Mouse (Mus musculus) liver, embryonic 14.5 days (tissue): ENCODE measurements around the gene Dcaf5. TPM values are rescaled to one million over a fixed set of nuclear protein-coding genes. Genes with fewer than 3 reads are reported as not detected.
A peak's percentile ranks its signal among the peaks of the same experiment; 100 is the strongest.

Experiments
- ATAC-seq: fragments of 200-750 bp; cut with Nextera tagmentation; 2 replicates; pipeline ENCODE4 v1.8.0; 2017; ENCODE audit warnings: moderate number of reproducible peaks, mild to moderate bottlenecking, moderate library complexity; ENCODE audit not compliant: insufficient read depth
- DNase-seq, 3 experiments: peaks; one replicate each; pipeline ENCODE4 v3.0.0-alpha.2; 2012 to 2013; ENCODE audit warnings: low read depth in 3 of 3, low spot score in 3 of 3
- H3K27ac ChIP-seq: fragments of 300-500 bp; sonication (generic); 2 replicates; pipeline ENCODE4 v1.5.1; 2014; ENCODE audit warnings: moderate library complexity, mild to moderate bottlenecking, control low read depth, inconsistent platforms
- H3K27me3 ChIP-seq: fragments of 300-500 bp; sonication (generic); 2 replicates; pipeline ENCODE4 v1.6.1; 2014; ENCODE audit warnings: mild to moderate bottlenecking, low read length, moderate library complexity; ENCODE audit not compliant: control insufficient read depth, insufficient read depth
- H3K36me3 ChIP-seq: fragments of 300-500 bp; sonication (generic); replicated peaks from 2 replicates; pipeline ENCODE4 v1.6.1; 2014; ENCODE audit warnings: low read depth; ENCODE audit not compliant: control insufficient read depth, insufficient read depth
- H3K4me1 ChIP-seq, 2 experiments: fragments of 200-500 bp in 1 of 2; fragments of 300-500 bp in 1 of 2; sonication (generic) in 1 of 2; replicated peaks; 2 replicates each; pipeline ENCODE4 v1.6.1; 2012 to 2014; ENCODE audit warnings: antibody characterized with exemption in 1 of 2, inconsistent platforms in 1 of 2, low read length in 1 of 2; ENCODE audit not compliant: control insufficient read depth in 2 of 2, insufficient read depth in 2 of 2
- H3K4me2 ChIP-seq: fragments of 300-500 bp; sonication (generic); 2 replicates; pipeline ENCODE4 v1.6.1; 2014; ENCODE audit warnings: low read depth, mild to moderate bottlenecking, control low read depth, moderate library complexity
- H3K4me3 ChIP-seq, 2 experiments: fragments of 200-500 bp in 1 of 2; fragments of 300-500 bp in 1 of 2; sonication (generic) in 1 of 2; 2 replicates each; pipeline ENCODE4 v1.5.1; 2012 to 2014; ENCODE audit warnings: low read depth in 2 of 2, low read length in 2 of 2, mild to moderate bottlenecking in 2 of 2, control low read depth in 1 of 2, inconsistent platforms in 1 of 2, moderate library complexity in 1 of 2; ENCODE audit not compliant: insufficient read depth in 1 of 2
- H3K9ac ChIP-seq: fragments of 300-500 bp; sonication (generic); replicated peaks from 2 replicates; pipeline ENCODE4 v1.6.1; 2014; ENCODE audit warnings: mild to moderate bottlenecking, control low read depth, moderate library complexity
- H3K9me3 ChIP-seq: fragments of 300-500 bp; sonication (generic); 2 replicates; pipeline ENCODE4 v1.6.1; 2016; ENCODE audit warnings: low read length, mixed read lengths; ENCODE audit not compliant: control insufficient read depth
- CTCF ChIP-seq: IDR thresholded peaks from 2 replicates; pipeline ENCODE4 v1.5.1; 2016; ENCODE audit warnings: antibody characterized with exemption, low read depth, control low read depth
- EP300 ChIP-seq: IDR thresholded peaks from 2 replicates; pipeline ENCODE4 v1.6.1; 2016; ENCODE audit warnings: antibody characterized with exemption, low read depth
- WGBS: fragments of 180-500 bp; shearing (Covaris S2); extraction: QIAGEN DNeasy Blood & Tissue Kit; methylation state at CpG from one replicate; pipeline ENCODE4 v1.1.7; 2014; ENCODE audit not compliant: insufficient replicate concordance; 5-methylcytosine and 5-hydroxymethylcytosine counted together
- polyA plus RNA-seq, 2 experiments: library from polyadenylated mRNA; depleted of rRNA in 1 of 2; stranded (reverse) in 1 of 2; unstranded in 1 of 2; fragments of >200 nt; fragmentation: Nextera tagmentation in 1 of 2; extraction: Ambion mirVana in 1 of 2; gene quantifications; 2 replicates each; pipeline versions ENCODE4 v1.2.1 to v1.2.3; 2012 to 2014

Gene Dcaf5
- polyA plus RNA-seq, 2 experiments, result 1.6 to 4.0 TPM

DNA sequence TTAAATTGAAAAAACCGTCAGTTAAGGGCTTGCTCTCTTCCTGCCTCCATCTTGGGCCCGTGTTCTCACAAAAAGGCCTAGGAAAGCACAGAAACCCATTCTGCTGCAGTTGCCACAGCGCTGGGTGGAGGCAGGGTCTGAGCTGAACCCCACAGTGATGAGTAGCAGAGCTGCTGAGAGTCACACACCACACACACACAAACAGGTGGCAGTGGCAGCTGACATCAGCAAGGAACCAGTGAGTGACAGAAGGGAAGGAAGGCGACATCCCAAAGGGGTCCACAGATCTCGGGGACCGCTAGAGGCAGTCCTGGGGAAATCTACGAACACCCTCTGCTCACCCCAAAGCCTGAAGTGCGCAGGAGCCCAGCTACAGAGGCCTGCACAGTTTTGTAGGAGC lies 25.5 kb downstream of the Dcaf5 start:
- H3K27ac ChIP-seq, result no peak overlapping the region
- H3K9me3 ChIP-seq, result no peaks in the 10 kb centered on the region
- 72% methylated on average over 8 of the region's 8 CpGs for WGBS
- no peak for ATAC-seq
- no peaks in the 10 kb centered on the region for H3K27me3 ChIP-seq
- H3K4me3 ChIP-seq, result no peak overlapping the region
- no peaks in the 10 kb centered on the region for H3K4me1 ChIP-seq
- H3K36me3 ChIP-seq, result no peaks in the 10 kb centered on the region; the same call in 1 of the 2 replicates
- no peak overlapping the region for H3K4me2 ChIP-seq
- no peak for DNase-seq
- TF ChIP-seq EP300, result no peak
- no peak overlapping the region for H3K9ac ChIP-seq

DNA sequence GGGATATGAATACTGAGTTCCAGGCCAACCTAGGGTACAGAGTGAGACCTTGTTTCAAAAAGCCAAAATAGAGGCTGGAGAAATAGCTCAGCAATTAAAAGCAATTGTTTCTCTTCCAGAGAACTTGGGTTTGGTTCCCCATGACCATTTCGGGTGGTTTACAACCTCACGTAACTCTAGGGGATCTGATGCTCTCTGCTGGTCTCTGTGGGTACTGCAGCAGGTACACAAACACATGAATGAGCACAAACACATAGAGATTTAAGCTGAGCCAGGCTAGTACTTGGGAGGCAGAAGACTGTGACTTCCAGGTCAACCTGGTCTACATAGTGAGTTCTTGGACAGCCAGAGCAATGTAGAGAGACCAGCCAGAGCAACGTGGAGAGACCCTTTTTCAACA lies 28.6 kb downstream of the Dcaf5 start:
- ATAC-seq (no peak), DNase-seq (peak; percentile 31 to 35 (median 32))
- no peaks in the 10 kb centered on the region for H3K9me3 ChIP-seq
- H3K27ac ChIP-seq, result no peak overlapping the region
- no peaks in the 10 kb centered on the region for H3K4me1 ChIP-seq
- TF ChIP-seq CTCF (peak; percentile 80), EP300 (no peak)
- no peak overlapping the region for H3K4me2 ChIP-seq
- H3K36me3 ChIP-seq, result no peaks in the 10 kb centered on the region
- H3K27me3 ChIP-seq, result no peaks in the 10 kb centered on the region
- WGBS, result 36% methylated on average over 3 of the region's 3 CpGs
- no peak overlapping the region for H3K9ac ChIP-seq
- no peak overlapping the region for H3K4me3 ChIP-seq

DNA sequence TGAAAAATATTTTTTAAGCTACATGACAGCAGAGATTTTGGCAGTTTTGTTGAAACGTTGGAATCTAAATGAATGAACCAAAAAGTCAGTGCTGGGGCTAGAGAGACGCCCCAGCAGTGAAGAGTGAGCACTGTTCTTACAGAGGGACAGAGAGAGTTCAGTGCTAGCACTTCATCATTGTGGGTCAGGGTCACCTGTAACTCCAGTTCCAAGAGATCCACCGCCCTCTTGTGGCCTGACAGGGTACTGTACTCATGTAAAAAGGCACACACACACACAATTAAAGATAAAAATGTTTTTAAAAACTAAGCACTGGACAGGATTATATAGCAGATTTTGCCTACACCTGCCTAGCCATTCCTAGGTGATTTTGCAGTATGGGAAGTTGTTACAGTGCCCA lies 29.8 kb downstream of the Dcaf5 start:
- H3K9ac ChIP-seq, result no peak overlapping the region
- ATAC-seq, result no peak
- no peaks in the 10 kb centered on the region for H3K36me3 ChIP-seq
- no peak overlapping the region for H3K27ac ChIP-seq
- no peak overlapping the region for H3K4me2 ChIP-seq
- H3K4me3 ChIP-seq, result no peak overlapping the region
- peak; percentile 16 to 26 (median 17) for DNase-seq
- 24% methylated on average over 3 of the region's 3 CpGs for WGBS
- no peaks in the 10 kb centered on the region for H3K4me1 ChIP-seq
- H3K27me3 ChIP-seq, result no peaks in the 10 kb centered on the region
- TF ChIP-seq EP300 (no peak), CTCF (peak; percentile 73)
- H3K9me3 ChIP-seq, result no peaks in the 10 kb centered on the region

DNA sequence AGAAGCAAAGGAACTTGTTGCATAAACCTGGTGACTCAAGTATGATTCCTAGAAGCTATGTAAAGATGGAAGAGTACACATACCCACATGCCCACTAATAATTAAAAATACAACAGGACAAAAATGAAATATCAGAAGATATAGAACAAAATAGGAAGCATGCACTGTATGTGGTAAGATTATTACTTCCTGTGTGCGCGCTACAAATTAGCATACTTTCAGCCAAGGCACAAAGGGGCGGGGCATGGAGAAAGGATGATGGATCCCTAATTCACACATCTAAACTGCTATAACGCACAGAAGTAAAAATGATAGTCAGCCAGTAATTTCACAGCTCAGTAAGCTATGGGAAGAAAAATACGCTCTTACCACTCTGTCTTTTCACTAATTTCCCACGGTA lies 32.3 kb downstream of the Dcaf5 start:
- Histone ChIP-seq H3K27ac (no peak overlapping the region), H3K9me3 (no peaks in the 10 kb centered on the region), H3K4me3 (no peak overlapping the region), H3K9ac (no peak overlapping the region), H3K27me3 (no peaks in the 10 kb centered on the region), H3K4me1 (no peaks in the 10 kb centered on the region), H3K36me3 (no peaks in the 10 kb centered on the region), H3K4me2 (no peak overlapping the region)
- no peak for ATAC-seq
- TF ChIP-seq CTCF, result no peak
- TF ChIP-seq EP300, result no peak
- DNase-seq, result no peak
- 87% methylated on average over 6 of the region's 6 CpGs for WGBS

DNA sequence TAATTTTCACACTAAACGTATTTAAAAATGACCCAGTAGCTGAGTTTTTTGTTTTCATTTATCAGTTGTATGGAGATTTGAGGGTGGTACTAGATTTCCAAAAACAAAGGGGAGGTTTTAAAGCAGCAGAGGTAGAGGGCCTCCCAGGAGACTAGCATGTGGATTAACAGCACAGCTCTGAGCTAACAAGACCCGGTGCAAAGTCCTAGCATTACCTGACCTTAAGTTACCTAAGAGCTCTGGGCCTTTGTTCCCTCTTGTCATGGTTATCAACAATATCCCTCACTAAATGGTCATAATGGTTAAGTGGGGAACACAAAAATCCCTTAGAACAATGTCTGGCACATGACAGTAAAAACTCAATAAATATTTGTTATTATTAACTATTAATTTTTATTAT lies 37.3 kb downstream of the Dcaf5 start:
- Histone ChIP-seq H3K4me2 (no peak overlapping the region), H3K9me3 (no peaks in the 10 kb centered on the region), H3K27ac (no peak overlapping the region), H3K9ac (no peak overlapping the region), H3K4me1 (no peaks in the 10 kb centered on the region), H3K27me3 (no peaks in the 10 kb centered on the region), H3K4me3 (no peak overlapping the region), H3K36me3 (peaks cover 8% of the 10 kb centered on the region)
- TF ChIP-seq CTCF (no peak), EP300 (no peak)
- 81% methylated on average over 2 of the region's 2 CpGs for WGBS
- no peak for DNase-seq
- ATAC-seq, result no peak

DNA sequence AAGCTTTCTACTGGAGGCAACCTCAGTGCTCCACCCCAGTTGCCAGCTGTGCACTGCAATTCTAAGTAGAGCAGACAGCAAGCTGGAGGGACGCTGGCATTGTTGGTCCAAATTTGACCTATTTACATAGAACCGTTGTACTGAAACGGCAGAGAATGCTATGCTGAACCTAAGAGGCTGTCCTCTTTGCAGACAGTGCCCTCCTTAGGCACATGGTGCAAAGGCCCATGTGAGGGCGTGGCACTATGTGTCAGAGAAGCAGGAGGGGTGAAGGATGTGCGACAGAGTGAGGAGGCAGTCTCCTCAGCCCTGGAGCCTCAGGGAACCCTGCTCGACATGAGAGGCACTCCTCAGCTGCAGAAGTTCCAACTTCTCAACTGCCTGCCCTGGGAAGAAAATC lies 40.0 kb downstream of the Dcaf5 start:
- Histone ChIP-seq H3K36me3 (peaks cover 8% of the 10 kb centered on the region), H3K4me2 (no peak overlapping the region), H3K4me1 (no peaks in the 10 kb centered on the region), H3K27ac (no peak overlapping the region), H3K9ac (no peak overlapping the region), H3K27me3 (no peaks in the 10 kb centered on the region), H3K9me3 (no peaks in the 10 kb centered on the region), H3K4me3 (no peak overlapping the region)
- TF ChIP-seq EP300, result no peak
- TF ChIP-seq CTCF, result no peak
- DNase-seq, result no peak
- no peak for ATAC-seq
- 67% methylated on average over 6 of the region's 6 CpGs for WGBS
